Mouse (Mus musculus) neural tube, embryonic 15.5 days (tissue): ENCODE measurements around the gene Cuedc2. TPM values are rescaled to one million over a fixed set of nuclear protein-coding genes. Genes with fewer than 3 reads are reported as not detected.

Source experiments
- ATAC-seq: fragments of 200-750 bp; cut with Nextera tagmentation; 2 replicates; pipeline ENCODE4 v1.8.0; 2017; ENCODE audit warnings: mild to moderate bottlenecking, moderate TSS enrichment, moderate library complexity; ENCODE audit not compliant: low FRiP score
- H3K27ac ChIP-seq: fragments of 300-500 bp; sonication (generic); replicated peaks from 2 replicates; pipeline ENCODE4 v1.5.1; 2015; ENCODE audit warnings: mild to moderate bottlenecking, inconsistent platforms
- H3K27me3 ChIP-seq: fragments of 300-500 bp; sonication (generic); replicated peaks from 2 replicates; pipeline ENCODE4 v1.6.1; 2015; ENCODE audit warnings: inconsistent platforms
- H3K36me3 ChIP-seq: fragments of 300-500 bp; sonication (generic); 2 replicates; pipeline ENCODE4 v1.6.1; 2015; ENCODE audit warnings: inconsistent platforms
- H3K4me1 ChIP-seq: fragments of 300-500 bp; sonication (generic); 2 replicates; pipeline ENCODE4 v1.6.1; 2015; ENCODE audit warnings: inconsistent platforms
- H3K4me2 ChIP-seq: fragments of 300-500 bp; sonication (generic); 2 replicates; pipeline ENCODE4 v1.6.1; 2015; ENCODE audit warnings: inconsistent platforms, mild to moderate bottlenecking, moderate library complexity
- H3K4me3 ChIP-seq: fragments of 300-500 bp; sonication (generic); replicated peaks from 2 replicates; pipeline ENCODE4 v1.5.1; 2015; ENCODE audit warnings: mild to moderate bottlenecking, inconsistent platforms
- H3K9ac ChIP-seq: fragments of 300-500 bp; sonication (generic); replicated peaks from 2 replicates; pipeline ENCODE4 v1.6.1; 2015; ENCODE audit warnings: mild to moderate bottlenecking, inconsistent platforms
- H3K9me3 ChIP-seq: fragments of 300-500 bp; sonication (generic); replicated peaks from 2 replicates; pipeline ENCODE4 v1.6.1; 2016; ENCODE audit warnings: inconsistent platforms
- WGBS: fragments of 180-500 bp; shearing (Covaris S2); methylation state at CpG from one replicate; pipeline ENCODE4 v1.1.7; 2015; ENCODE audit warnings: mixed read lengths; 5-methylcytosine and 5-hydroxymethylcytosine counted together
- polyA plus RNA-seq: library from polyadenylated mRNA; unstranded; fragments of >200 nt; fragmentation: Nextera tagmentation; extraction: Ambion mirVana; gene quantifications from 2 replicates; pipeline ENCODE4 v1.2.1, GENCODE M21; 2015

Cuedc2 gene
- polyA plus RNA-seq, 1 experiment from 2014 or later = 350 TPM

- Histone ChIP-seq H3K9ac (peak within 1 kb of the TSS; percentile 64), H3K4me1 (peaks cover 68% of the 10 kb centered on the region), H3K27ac (peak within 1 kb of the TSS; percentile 98), H3K27me3 (peaks cover 11% of the 10 kb centered on the region; the same call in 1 of the 2 replicates), H3K36me3 (peaks cover 19% of the 10 kb centered on the region), H3K9me3 (no peaks in the 10 kb centered on the region), H3K4me3 (peak within 1 kb of the TSS; percentile 64), H3K4me2 (peak within 1 kb of the TSS; percentile 99)
- WGBS = under 1% methylated on average over 35 of the region's 35 CpGs
- ATAC-seq = 0 out of 2 replicates have a peak, but pooled peaks have one; percentile 3
Observed at GRCm38 (mm10) chr19:46326756-46327305, 11.7 kb downstream of the Cuedc2 start, which contains the start of gene Psd. Gene Psd, minus strand, starts transcription at chr19:46327156.

- Histone ChIP-seq H3K36me3 (peaks cover 12% of the 10 kb centered on the region), H3K4me1 (peaks cover 75% of the 10 kb centered on the region), H3K9ac (peak overlapping the region; percentile 64), H3K4me3 (peak overlapping the region; percentile 64), H3K4me2 (peak overlapping the region; percentile 99), H3K27ac (peak overlapping the region; percentile 98), H3K27me3 (peaks cover 11% of the 10 kb centered on the region; the same call in 1 of the 2 replicates), H3K9me3 (no peaks in the 10 kb centered on the region)
- peak; percentile 11; the same call in 1 of the 2 replicates for ATAC-seq
- 2% methylated on average over 29 of the region's 29 CpGs for WGBS
Observed at GRCm38 (mm10) chr19:46326019-46326755, 12.3 kb downstream of the Cuedc2 start.

GRCm38 (mm10) chr19:46324918-46325317, 13.6 kb downstream of the Cuedc2 start:
- peak overlapping the region; percentile 64 for H3K4me3 ChIP-seq
- peak overlapping the region; percentile 99 for H3K4me2 ChIP-seq
- H3K9ac ChIP-seq = no peak overlapping the region; the same call in 1 of the 2 replicates
- no peak for ATAC-seq
- no peaks in the 10 kb centered on the region for H3K9me3 ChIP-seq
- no peak overlapping the region for H3K27ac ChIP-seq
- H3K4me1 ChIP-seq = peaks cover 78% of the 10 kb centered on the region
- peaks cover 20% of the 10 kb centered on the region for H3K27me3 ChIP-seq
- H3K36me3 ChIP-seq = no peaks in the 10 kb centered on the region
- 79% methylated on average over 5 of the region's 5 CpGs for WGBS

- Histone ChIP-seq H3K27me3 (peaks cover 24% of the 10 kb centered on the region), H3K27ac (no peak overlapping the region), H3K4me2 (peak overlapping the region; percentile 99), H3K4me3 (no peak overlapping the region; the same call in 1 of the 2 replicates), H3K4me1 (peaks cover 78% of the 10 kb centered on the region), H3K9ac (peak overlapping the region; percentile 4; the same call in 1 of the 2 replicates), H3K9me3 (no peaks in the 10 kb centered on the region), H3K36me3 (no peaks in the 10 kb centered on the region)
- ATAC-seq = no peak
- 79% methylated on average over 11 of the region's 11 CpGs for WGBS
Observed at GRCm38 (mm10) chr19:46324366-46324765, 14.1 kb downstream of the Cuedc2 start.

- no peak overlapping the region; the same call in 1 of the 2 replicates for H3K9ac ChIP-seq
- WGBS = 73% methylated on average over 5 of the region's 5 CpGs
- peak overlapping the region; percentile 99; the same call in 1 of the 2 replicates for H3K4me2 ChIP-seq
Observed at GRCm38 (mm10) chr19:46323716-46324115, 14.8 kb downstream of the Cuedc2 start.

GRCm38 (mm10) chr19:46322996-46323572, 15.4 kb downstream of the Cuedc2 start:
- Histone ChIP-seq H3K9me3 (no peaks in the 10 kb centered on the region), H3K9ac (no peak overlapping the region), H3K4me3 (no peak overlapping the region), H3K27me3 (peaks cover 27% of the 10 kb centered on the region), H3K27ac (no peak overlapping the region), H3K4me1 (peaks cover 85% of the 10 kb centered on the region), H3K36me3 (no peaks in the 10 kb centered on the region), H3K4me2 (peak overlapping the region; percentile 11; the same call in 1 of the 2 replicates)
- 83% methylated on average over 13 of the region's 13 CpGs for WGBS
- ATAC-seq = no peak

More at GRCm38 (mm10) chr19:46323716-46324115, 14.8 kb downstream of the Cuedc2 start:
- H3K4me3 ChIP-seq = no peak overlapping the region
- peaks cover 79% of the 10 kb centered on the region for H3K4me1 ChIP-seq
- no peaks in the 10 kb centered on the region for H3K9me3 ChIP-seq
- no peak for ATAC-seq
- no peaks in the 10 kb centered on the region for H3K36me3 ChIP-seq
- H3K27me3 ChIP-seq = peaks cover 24% of the 10 kb centered on the region
- H3K27ac ChIP-seq = no peak overlapping the region

- Histone ChIP-seq H3K4me2 (peak overlapping the region; percentile 39), H3K36me3 (no peaks in the 10 kb centered on the region), H3K9ac (0 out of 2 replicates have a peak overlapping the region, but pooled peaks have one; percentile 9), H3K27ac (peak overlapping the region; percentile 67; the same call in 1 of the 2 replicates), H3K27me3 (peaks cover 31% of the 10 kb centered on the region), H3K9me3 (no peaks in the 10 kb centered on the region), H3K4me3 (no peak overlapping the region), H3K4me1 (peaks cover 86% of the 10 kb centered on the region)
- WGBS = 60% methylated on average over 11 of the region's 11 CpGs
- no peak for ATAC-seq
Observed at GRCm38 (mm10) chr19:46322144-46322995, 16.1 kb downstream of the Cuedc2 start.

- Histone ChIP-seq H3K9me3 (no peaks in the 10 kb centered on the region), H3K4me3 (no peak overlapping the region), H3K4me1 (peaks cover 93% of the 10 kb centered on the region), H3K27me3 (peaks cover 42% of the 10 kb centered on the region), H3K9ac (0 out of 2 replicates have a peak overlapping the region, but pooled peaks have one; percentile 5), H3K27ac (peak overlapping the region; percentile 67), H3K4me2 (peak overlapping the region; percentile 39), H3K36me3 (no peaks in the 10 kb centered on the region)
- peak; percentile 15; the same call in 1 of the 2 replicates for ATAC-seq
- 17% methylated on average over 6 of the region's 6 CpGs for WGBS
Observed at GRCm38 (mm10) chr19:46321101-46321943, 17.2 kb downstream of the Cuedc2 start.

- H3K27me3 ChIP-seq = peaks cover 53% of the 10 kb centered on the region
- no peak for ATAC-seq
- no peaks in the 10 kb centered on the region for H3K9me3 ChIP-seq
- no peak overlapping the region for H3K4me3 ChIP-seq
- H3K36me3 ChIP-seq = no peaks in the 10 kb centered on the region
- H3K4me2 ChIP-seq = no peak overlapping the region
- no peak overlapping the region for H3K27ac ChIP-seq
- H3K4me1 ChIP-seq = peaks cover 95% of the 10 kb centered on the region
- 88% methylated on average over 8 of the region's 8 CpGs for WGBS
- H3K9ac ChIP-seq = no peak overlapping the region
Observed at GRCm38 (mm10) chr19:46320076-46320785, 18.3 kb downstream of the Cuedc2 start.
